Mouse (Mus musculus): ENCODE measurements at regions not wholly inside any gene's neighbourhood (a gene's known extent, or its start where the extent isn't known, plus 50 kb on each side); places are given as distances from the start of the nearest gene placed in this dataset.

DNA sequence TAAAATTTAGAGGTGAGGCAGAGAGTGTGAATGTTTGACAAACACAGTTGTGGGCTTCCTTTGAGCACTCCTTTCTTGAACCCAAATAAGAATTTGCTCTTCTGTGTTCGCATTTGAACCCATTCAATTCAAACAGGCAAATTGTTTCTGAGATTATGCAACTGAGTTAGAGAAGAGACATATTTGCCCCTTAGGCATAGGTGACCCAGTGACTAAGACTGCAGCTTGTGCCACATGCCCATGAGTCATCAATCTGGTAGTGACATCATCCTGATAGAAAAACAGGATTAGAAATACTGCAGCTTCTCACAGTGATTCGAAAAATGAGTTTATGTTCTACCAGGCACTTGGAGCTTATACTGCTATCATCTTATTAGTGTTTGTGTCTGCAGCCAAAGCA is 67.2 kb downstream of the Zfp622 start:
- CTCF ChIA-PET: no interaction called here

DNA sequence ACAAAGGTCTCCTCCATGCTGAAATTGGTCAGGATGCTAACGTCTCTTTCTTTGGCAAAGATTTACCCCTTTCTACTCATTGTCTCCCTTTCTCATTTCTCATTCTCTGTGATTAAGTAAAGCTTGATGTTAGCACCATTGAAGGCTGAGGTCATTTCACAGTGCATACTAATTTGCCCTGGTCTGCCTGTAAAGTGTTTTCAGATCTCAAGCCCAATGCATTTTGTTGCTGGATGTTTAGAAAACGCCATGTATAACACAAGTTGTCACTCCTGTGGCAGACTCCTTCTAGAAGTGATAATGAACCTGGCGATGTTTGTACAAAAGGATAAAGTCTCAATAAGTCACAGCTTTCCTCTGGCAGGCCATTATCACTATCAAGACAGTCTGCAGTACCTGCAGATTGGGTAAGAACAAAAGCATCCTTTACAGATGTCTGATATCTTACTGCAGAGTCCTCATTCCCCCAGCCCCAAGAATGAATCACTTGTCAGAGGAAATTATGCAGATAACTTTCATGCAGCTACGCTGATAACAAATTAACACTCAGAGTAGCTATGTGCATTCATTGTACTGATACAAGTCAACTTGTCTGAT is 68.7 kb downstream of the Zfp622 start:
- ChIA-PET CTCF (no interaction called here), POLR2A (no interaction called here)

More for the DNA sequence above, 67.2 kb downstream of the Zfp622 start:
- POLR2A ChIA-PET: no interaction called here

DNA sequence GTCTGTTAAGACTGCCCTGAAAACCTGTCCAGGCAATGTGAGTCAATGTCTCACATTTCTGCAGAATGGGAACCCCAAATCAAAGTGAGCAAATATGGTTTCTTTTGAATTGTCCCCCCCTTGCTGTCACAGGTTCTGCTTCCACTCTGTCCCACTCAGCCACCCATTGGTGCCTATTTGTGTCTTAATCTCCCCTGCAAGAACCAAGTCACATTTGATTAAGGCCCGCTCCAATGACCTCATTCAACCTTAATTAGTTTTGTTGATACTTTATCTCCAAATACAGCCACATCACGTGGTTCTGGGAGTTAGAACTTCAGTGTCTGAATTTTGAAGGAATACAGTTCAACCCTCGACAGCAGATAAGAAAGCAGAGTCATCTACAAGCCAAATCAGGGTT is 73.9 kb downstream of the Zfp622 start:
- CTCF ChIA-PET: no interaction called here
- POLR2A ChIA-PET: no interaction called here

DNA sequence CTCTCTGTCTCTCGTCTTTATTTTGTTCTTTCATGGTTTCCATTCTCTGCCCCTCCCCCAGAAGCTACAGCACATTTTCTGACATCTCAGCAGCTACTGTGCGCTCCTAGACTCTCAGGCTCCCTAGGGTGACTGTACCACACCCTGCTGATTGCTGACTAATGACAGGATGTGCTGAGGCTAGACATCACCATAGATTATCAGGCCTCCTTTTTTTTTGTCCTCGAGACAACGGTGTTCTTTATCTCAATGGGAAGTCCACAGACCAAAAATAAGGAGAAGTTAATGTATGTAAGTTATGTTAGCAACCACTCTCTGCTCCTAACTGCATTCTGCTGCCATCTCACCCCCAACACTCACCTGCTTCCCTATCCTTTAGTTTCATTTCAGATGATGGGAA is 116.0 kb downstream of the Zfp622 start:
- POLR2A ChIA-PET: no interaction called here

DNA sequence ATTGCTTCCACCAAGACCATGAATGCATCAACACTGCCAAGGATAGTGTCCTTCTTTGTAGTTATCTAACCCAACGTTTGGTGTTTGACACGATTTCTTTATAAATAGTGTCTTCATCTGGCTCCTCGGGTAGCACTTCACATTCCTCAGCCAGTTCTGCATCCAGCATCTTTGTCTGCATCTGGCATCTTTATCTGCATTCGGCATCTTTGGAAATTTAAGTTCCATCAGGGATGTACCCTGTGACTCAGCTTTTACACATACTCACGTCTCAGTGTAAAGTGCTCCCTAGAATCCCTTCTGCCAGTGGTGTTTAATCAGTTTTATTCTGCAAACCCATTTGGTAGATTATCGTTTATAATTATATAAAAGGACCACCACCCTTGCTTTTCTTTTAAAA is 123.8 kb downstream of the Zfp622 start:
- CTCF ChIA-PET: no interaction called here

More for the DNA sequence above, 116.0 kb downstream of the Zfp622 start:
- CTCF ChIA-PET: no interaction called here

DNA sequence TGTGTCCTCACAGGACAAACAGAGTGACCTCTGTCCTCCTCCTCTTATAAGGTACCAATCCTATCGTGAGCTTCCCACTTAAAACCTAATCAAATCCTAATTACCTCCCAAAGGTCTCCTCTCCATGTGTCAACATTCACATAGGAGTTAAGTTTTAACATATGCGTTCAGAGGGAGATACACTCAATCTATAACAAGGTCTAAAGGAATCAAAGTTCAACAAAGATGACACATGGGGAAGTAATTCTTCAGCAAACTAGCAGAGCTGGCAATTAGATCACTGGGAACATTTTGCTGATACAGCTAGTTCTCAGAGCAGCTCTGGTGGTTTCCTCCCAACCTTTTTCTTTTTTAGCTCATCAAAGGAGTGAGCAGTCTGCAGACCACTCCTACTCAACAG is 160.0 kb downstream of the Zfp622 start:
- POLR2A ChIA-PET: no interaction called here
- CTCF ChIA-PET: interaction anchor here in 1 of 4 experiments (0.7 kb wide), 1 partner anchor 151 kb away, joined by 3 read pairs; no protein-coding TSS in a partner anchor

More for the DNA sequence above, 123.8 kb downstream of the Zfp622 start:
- POLR2A ChIA-PET: no interaction called here

DNA sequence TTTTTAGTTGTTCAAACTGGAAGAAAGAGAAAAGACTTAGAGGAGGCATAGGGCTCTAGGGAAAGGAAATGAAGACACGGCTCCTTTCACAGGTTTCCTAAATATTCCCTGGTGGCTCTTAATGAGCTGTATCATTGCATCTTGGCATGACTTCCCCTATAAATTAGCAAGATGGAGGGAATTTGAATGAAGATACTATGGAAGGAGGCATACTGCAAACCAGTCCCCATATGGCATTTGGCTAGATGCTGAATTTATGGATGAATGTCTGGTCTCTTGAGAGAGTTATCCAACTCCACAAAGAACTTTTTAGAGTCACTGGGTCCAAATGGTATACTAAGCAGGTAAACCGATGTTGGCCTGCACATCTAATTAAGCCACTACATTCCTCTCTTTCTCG is 150.3 kb upstream of the March11 start:
- CTCF ChIA-PET: no interaction called here
- POLR2A ChIA-PET: no interaction called here

DNA sequence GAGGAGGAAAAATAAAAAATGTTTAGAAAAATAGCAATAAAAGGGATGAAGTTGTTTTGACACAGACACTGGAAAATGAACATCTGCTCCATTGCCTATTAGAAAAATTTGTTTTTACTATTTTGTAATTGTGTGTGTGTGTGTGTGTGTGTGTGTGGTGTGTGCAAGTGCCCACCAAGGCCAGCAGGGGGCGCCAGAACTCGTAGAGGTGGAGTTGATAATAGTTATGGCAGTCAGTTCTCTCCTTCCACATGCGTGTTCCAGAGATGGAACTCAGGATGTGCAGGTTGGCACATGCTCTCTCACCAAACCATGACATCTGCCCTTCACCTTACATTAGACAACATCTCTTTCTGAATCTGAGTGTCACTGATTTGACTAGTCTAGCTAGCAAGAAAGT is 123.9 kb upstream of the March11 start:
- POLR2A ChIA-PET: no interaction called here
- CTCF ChIA-PET: interaction anchor here in 1 of 4 experiments (0.6 to 0.9 kb wide), 2 partner anchors 397 to 1006 kb away, joined by 3 to 5 read pairs; no protein-coding TSS in a partner anchor

DNA sequence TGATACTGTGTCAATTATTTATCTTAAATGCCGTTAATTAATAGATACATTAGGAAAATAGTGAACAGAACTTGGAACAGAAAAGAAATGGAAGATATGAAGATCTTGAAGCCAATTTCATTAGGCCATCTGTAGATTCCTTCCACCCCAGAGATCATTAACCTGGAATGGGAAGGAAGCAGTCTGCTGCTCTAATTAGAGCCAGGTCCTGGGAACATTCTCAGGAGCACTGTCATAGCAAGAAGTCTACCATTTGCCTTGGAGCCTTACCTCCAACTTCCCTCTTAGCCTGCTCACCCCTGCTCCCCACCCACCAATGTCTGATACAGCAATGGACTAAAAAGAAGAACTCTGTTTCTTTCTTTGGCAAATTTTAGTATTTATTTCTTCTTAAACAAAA is 113.3 kb upstream of the March11 start:
- CTCF ChIA-PET: no interaction called here
- POLR2A ChIA-PET: no interaction called here

DNA sequence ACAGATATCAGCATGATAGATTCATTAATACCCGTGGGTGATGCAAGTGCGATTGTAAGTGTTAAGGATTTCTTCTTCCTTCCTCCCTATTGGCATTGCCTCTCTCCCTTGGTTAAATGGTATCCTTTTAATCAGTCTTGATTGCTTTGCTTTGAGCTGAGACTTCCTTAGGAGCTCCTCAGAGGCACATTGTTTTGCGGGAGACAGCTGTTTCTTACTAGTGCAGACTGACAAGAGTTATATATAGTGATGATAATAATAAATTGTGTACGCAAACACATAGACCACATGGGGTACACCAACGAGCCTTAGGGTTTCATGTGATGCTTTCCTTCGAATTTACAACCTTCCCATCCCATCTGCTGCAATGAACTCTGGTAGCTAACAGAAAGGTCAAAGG is 102.0 kb upstream of the March11 start:
- POLR2A ChIA-PET: no interaction called here
- CTCF ChIA-PET: no interaction called here

DNA sequence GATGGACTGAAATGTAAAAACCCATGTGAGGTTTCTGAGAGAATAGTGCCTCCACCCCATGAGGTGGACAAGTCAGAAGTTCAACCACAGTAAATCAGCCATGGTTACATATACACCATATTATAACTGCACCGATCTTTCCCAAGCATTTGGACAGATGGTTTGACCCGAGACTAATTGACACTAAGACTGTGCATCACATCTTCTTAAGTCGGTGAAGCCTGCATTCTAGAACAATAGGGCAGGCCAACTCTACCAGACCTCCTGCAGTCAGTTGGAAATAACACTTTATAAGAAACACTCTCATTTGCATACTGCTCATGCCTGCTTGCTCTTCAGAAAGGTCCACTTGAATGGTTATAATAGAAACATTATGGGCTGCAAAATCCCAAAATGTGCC is 88.0 kb upstream of the March11 start:
- POLR2A ChIA-PET: no interaction called here
- CTCF ChIA-PET: no interaction called here

DNA sequence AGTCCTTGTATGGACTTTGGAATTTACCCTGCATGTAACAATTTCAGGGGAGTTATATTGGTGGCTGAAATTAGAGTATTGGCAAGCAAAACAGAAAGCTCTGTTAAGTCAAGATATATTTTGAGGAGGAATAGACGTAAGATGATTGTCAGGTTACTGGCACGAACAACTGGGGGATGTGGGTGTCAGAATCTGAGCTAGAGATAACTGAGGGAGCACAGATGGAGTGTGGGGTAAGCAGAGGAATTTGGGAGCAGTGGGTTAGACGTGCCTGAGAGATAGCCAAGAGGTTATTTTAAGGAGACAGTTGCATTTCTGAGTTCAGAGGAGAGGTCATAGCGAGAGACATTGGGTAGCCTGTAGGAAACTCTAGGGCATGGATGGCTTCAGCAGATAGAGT is 80.2 kb upstream of the March11 start:
- POLR2A ChIA-PET: no interaction called here
- CTCF ChIA-PET: no interaction called here
